Mouse (Mus musculus): ENCODE results near the gene Mov10l1. TPM values are rescaled to one million over a fixed set of nuclear protein-coding genes. Genes with fewer than 3 reads are reported as not detected.
A peak's percentile ranks its signal among the peaks of the same experiment; 100 is the strongest.

Gene Mov10l1
- polyA plus RNA-seq, 1 experiment from 2014 or later: not detected

DNA sequence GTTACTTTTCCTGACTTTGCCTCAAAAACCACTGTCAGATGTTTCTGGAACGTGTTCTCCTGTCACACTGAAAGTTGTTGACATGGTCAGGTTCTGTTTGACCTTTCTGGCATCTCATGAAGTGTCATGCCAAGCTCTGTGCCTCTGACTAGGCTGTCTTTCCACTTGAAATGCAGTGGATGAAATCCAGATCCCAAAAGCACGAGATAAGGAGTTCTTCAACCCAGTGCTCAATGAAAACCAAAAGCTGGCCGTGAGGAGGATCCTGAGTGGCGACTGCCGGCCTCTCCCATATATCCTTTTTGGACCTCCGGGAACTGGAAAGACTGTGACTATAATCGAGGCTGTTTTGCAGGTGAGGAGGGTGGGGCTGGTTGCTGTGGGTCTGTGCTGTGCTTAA, 37.4 kb downstream of the Mov10l1 start:
- Histone ChIP-seq H3K9me3 (no peaks in the 10 kb centered on the region), H3K27me3 (no peaks in the 10 kb centered on the region), H3K4me3 (replicated peaks) (no peak overlapping the region), H3K27ac (no peak overlapping the region), H3K9ac (replicated peaks) (no peak overlapping the region), H3K36me3 (no peaks in the 10 kb centered on the region), H3K4me2 (no peak overlapping the region), H3K4me1 (replicated peaks) (no peaks in the 10 kb centered on the region)
- WGBS: 70% methylated on average over 7 of the region's 7 CpGs
- ATAC-seq (ENCODE audit: insufficient number of reproducible peaks, insufficient read depth, low FRiP score, low TSS enrichment, low read depth): no peak

DNA sequence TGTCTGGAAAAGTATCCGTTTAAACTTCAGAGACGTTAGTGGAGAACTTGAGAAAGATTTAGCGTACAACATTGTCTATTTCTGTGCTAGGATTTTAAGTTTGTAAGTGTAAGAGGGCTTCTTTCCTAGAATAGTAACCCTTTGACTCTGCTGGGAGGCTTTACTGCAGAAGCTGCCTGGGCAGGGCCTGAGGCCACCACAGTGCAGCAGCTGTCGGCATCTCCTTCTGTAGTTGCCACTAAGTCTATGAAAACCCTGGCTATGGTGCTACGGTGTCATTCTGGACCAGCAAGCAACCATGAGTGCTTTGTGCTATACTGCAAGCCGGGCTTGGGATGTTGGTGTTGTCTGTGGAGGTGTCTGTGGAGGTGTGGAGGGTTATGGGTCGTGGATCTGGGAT, 37.8 kb downstream of the Mov10l1 start:
- H3K9me3 ChIP-seq: no peaks in the 10 kb centered on the region
- ATAC-seq (ENCODE audit: insufficient number of reproducible peaks, insufficient read depth, low FRiP score, low TSS enrichment, low read depth): no peak
- H3K27ac ChIP-seq: no peak overlapping the region
- H3K27me3 ChIP-seq: no peaks in the 10 kb centered on the region
- 86% methylated on average over 7 of the region's 7 CpGs for WGBS
- H3K4me2 ChIP-seq: no peak overlapping the region
- no peaks in the 10 kb centered on the region for H3K36me3 ChIP-seq
- no peak overlapping the region for H3K4me3 ChIP-seq (replicated peaks)
- no peak overlapping the region for H3K9ac ChIP-seq (replicated peaks)
- H3K4me1 ChIP-seq (replicated peaks): no peaks in the 10 kb centered on the region

DNA sequence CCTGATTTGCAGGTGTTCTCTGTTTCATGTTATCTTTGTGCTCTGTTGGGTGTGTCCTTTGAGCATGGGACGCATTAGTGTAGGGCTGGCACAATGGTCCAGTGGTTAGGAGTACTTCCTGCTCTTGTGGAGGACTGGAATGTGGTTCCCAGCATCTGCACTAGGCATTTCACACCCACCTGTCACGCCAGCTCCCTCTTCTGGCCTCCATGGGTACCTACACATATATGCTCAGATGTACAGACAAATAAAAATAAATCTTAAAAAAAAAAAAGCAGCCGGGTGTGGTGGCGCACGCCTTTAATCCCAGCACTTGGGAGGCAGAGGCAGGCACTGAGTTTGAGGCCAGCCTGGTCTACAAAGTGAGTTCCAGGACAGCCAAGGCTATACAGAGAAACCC, 61.7 kb downstream of the Mov10l1 start:
- Histone ChIP-seq H3K27ac (no peak overlapping the region), H3K9me3 (0 out of 2 replicates have a peak, but pooled peaks cover 10% of the 10 kb centered on the region), H3K4me2 (no peak overlapping the region), H3K9ac (replicated peaks) (no peak overlapping the region), H3K4me3 (replicated peaks) (no peak overlapping the region), H3K4me1 (replicated peaks) (no peaks in the 10 kb centered on the region), H3K36me3 (no peaks in the 10 kb centered on the region), H3K27me3 (no peaks in the 10 kb centered on the region)
- 72% methylated on average over 5 of the region's 5 CpGs for WGBS
- ATAC-seq (ENCODE audit: insufficient number of reproducible peaks, insufficient read depth, low FRiP score, low TSS enrichment, low read depth): no peak

DNA sequence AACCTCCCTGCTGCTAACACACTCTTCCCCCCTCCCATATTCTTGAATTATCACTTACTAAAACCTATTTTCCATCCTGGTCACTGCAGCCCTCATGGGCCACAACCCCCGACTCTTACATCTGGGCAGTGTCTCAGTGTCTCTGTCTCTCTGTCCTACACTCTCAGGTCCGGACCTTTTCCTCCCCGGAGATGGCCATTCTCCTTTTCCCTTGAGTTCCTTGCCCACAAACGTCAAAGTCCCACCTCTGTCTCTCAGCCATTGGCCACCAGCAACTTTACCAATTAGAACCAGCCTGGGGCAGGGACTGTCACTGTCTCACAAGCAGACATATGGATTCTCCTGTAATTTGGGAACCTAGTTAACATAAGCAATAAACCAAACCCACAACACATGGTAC, 63.6 kb downstream of the Mov10l1 start:
- 70% methylated on average over 4 of the region's 4 CpGs for WGBS
- no peak overlapping the region for H3K9ac ChIP-seq (replicated peaks)
- H3K4me3 ChIP-seq (replicated peaks): no peak overlapping the region
- H3K27me3 ChIP-seq: no peaks in the 10 kb centered on the region
- no peak overlapping the region for H3K27ac ChIP-seq
- no peak overlapping the region for H3K4me2 ChIP-seq
- 0 out of 2 replicates have a peak, but pooled peaks cover 10% of the 10 kb centered on the region for H3K9me3 ChIP-seq
- no peaks in the 10 kb centered on the region for H3K36me3 ChIP-seq
- ATAC-seq (ENCODE audit: insufficient number of reproducible peaks, insufficient read depth, low FRiP score, low TSS enrichment, low read depth): no peak
- H3K4me1 ChIP-seq (replicated peaks): no peaks in the 10 kb centered on the region

- Histone ChIP-seq H3K4me3 (replicated peaks) (no peak overlapping the region), H3K27ac (no peak overlapping the region), H3K4me1 (replicated peaks) (no peaks in the 10 kb centered on the region), H3K27me3 (peaks cover 49% of the 10 kb centered on the region), H3K9me3 (no peaks in the 10 kb centered on the region), H3K4me2 (no peak overlapping the region), H3K9ac (replicated peaks) (no peak overlapping the region), H3K36me3 (no peaks in the 10 kb centered on the region)
- ATAC-seq (ENCODE audit: insufficient number of reproducible peaks, insufficient read depth, low FRiP score, low TSS enrichment, low read depth): no peak
- 91% methylated on average over 7 of the region's 7 CpGs for WGBS
Observed at GRCm38 (mm10) chr15:89054666-89055065, 72.0 kb downstream of the Mov10l1 start.

GRCm38 (mm10) chr15:89058736-89059135, 76.0 kb downstream of the Mov10l1 start:
- ATAC-seq (ENCODE audit: insufficient number of reproducible peaks, insufficient read depth, low FRiP score, low TSS enrichment, low read depth): no peak
- Histone ChIP-seq H3K9me3 (no peaks in the 10 kb centered on the region), H3K4me3 (replicated peaks) (peak overlapping the region; percentile 75), H3K27ac (no peak overlapping the region), H3K4me1 (replicated peaks) (peaks cover 5% of the 10 kb centered on the region), H3K9ac (replicated peaks) (peak overlapping the region; percentile 81), H3K4me2 (peak overlapping the region; percentile 95), H3K36me3 (no peaks in the 10 kb centered on the region), H3K27me3 (peaks cover 85% of the 10 kb centered on the region)
- WGBS: 24% methylated on average over 6 of the region's 6 CpGs

GRCm38 (mm10) chr15:89059161-89059931, 76.6 kb downstream of the Mov10l1 start, which contains the start of gene Panx2:
Gene Panx2 (plus strand): TSS chr15:89059734.
- Histone ChIP-seq H3K36me3 (no peaks in the 10 kb centered on the region), H3K4me1 (replicated peaks) (peaks cover 5% of the 10 kb centered on the region), H3K4me2 (peak within 1 kb of the TSS; percentile 95), H3K4me3 (replicated peaks) (peak within 1 kb of the TSS; percentile 75), H3K9ac (replicated peaks) (peak within 1 kb of the TSS; percentile 81), H3K27me3 (peaks cover 91% of the 10 kb centered on the region), H3K27ac (no peak within 1 kb of the TSS), H3K9me3 (no peaks in the 10 kb centered on the region)
- WGBS: 1% methylated on average over 50 of the region's 57 CpGs
- no peak; the same call in 1 of the 2 replicates for ATAC-seq (ENCODE audit: insufficient number of reproducible peaks, insufficient read depth, low FRiP score, low TSS enrichment, low read depth)

- Histone ChIP-seq H3K9me3 (no peaks in the 10 kb centered on the region), H3K27ac (no peak overlapping the region), H3K4me3 (replicated peaks) (peak overlapping the region; percentile 75), H3K27me3 (peaks cover 91% of the 10 kb centered on the region), H3K36me3 (no peaks in the 10 kb centered on the region), H3K9ac (replicated peaks) (peak overlapping the region; percentile 81), H3K4me2 (peak overlapping the region; percentile 95), H3K4me1 (replicated peaks) (peaks cover 5% of the 10 kb centered on the region)
- 0 out of 2 replicates have a peak, but pooled peaks have one; percentile 24 for ATAC-seq (ENCODE audit: insufficient number of reproducible peaks, insufficient read depth, low FRiP score, low TSS enrichment, low read depth)
- WGBS: 2% methylated on average over 39 of the region's 48 CpGs
Observed at GRCm38 (mm10) chr15:89060032-89060681, 77.4 kb downstream of the Mov10l1 start.

- 0 out of 2 replicates have a peak, but pooled peaks have one; percentile 34 for ATAC-seq (ENCODE audit: insufficient number of reproducible peaks, insufficient read depth, low FRiP score, low TSS enrichment, low read depth)
- H3K9me3 ChIP-seq: no peaks in the 10 kb centered on the region
- no peaks in the 10 kb centered on the region for H3K36me3 ChIP-seq
- 82% methylated on average over 12 of the region's 12 CpGs for WGBS
- H3K27ac ChIP-seq: no peak overlapping the region
- H3K27me3 ChIP-seq: peaks cover 87% of the 10 kb centered on the region
- H3K4me1 ChIP-seq (replicated peaks): peaks cover 5% of the 10 kb centered on the region
- H3K4me3 ChIP-seq (replicated peaks): peak overlapping the region; percentile 75; the same call in 1 of the 2 replicates
- peak overlapping the region; percentile 95; the same call in 1 of the 2 replicates for H3K4me2 ChIP-seq
- H3K9ac ChIP-seq (replicated peaks): no peak overlapping the region
Observed at GRCm38 (mm10) chr15:89060811-89061460, 78.2 kb downstream of the Mov10l1 start.

DNA sequence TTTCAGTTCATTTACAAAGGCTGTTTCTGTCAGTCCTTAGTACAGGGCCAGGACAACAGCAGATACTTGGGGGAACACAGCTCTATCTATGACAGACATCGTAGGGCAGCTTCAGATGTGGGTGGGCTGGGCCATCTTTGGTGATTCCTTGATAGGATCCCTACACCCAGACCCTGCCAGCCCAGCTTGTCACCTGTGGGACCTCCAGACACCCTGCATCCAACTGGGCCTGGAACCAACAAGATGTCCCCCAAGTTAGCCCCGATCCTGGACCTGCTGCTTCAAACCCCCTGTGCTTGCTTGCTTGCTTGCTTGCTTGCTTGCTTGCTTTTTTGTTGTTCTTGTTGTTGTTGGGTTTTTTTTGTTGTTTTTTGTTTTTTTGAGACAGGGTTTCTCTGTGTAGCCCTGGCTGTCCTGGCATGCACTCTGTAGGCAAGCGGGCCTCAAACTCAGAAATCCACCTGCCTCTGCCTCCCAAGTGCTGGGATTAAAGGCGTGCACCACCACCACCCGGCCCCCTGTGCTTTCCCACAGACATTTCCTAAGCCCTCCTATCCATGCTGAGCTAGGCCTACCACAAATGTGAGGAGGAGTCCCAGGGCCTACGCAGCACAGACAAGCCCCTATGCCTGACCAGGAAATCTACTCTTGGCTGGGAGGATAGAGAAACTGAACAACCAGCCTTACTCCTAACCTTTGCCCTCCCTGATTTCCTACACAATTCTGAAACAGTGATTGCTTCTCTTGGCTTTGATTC, 79.2 kb downstream of the Mov10l1 start:
- no peak overlapping the region for H3K4me2 ChIP-seq
- H3K27ac ChIP-seq: no peak overlapping the region
- H3K4me1 ChIP-seq (replicated peaks): peaks cover 5% of the 10 kb centered on the region
- ATAC-seq (ENCODE audit: insufficient number of reproducible peaks, insufficient read depth, low FRiP score, low TSS enrichment, low read depth): no peak
- no peak overlapping the region for H3K4me3 ChIP-seq (replicated peaks)
- H3K27me3 ChIP-seq: peaks cover 89% of the 10 kb centered on the region
- H3K9me3 ChIP-seq: no peaks in the 10 kb centered on the region
- H3K36me3 ChIP-seq: no peaks in the 10 kb centered on the region
- H3K9ac ChIP-seq (replicated peaks): no peak overlapping the region
- WGBS: 91% methylated on average over 6 of the region's 6 CpGs
